Mouse (Mus musculus): ENCODE measurements around the gene Olfr1361.

- TF ChIP-seq CTCF (IDR thresholded peaks at IDR 0.05; ENCODE audit: low read depth) (no peak), EP300 (IDR thresholded peaks at IDR 0.05; ENCODE audit: low read depth) (no peak)
Measured at GRCm38 (mm10) chr13:21677305-21677704, 14.1 kb upstream of the Olfr1361 start, which contains the start of gene Olfr1360.

Measured in liver, embryonic 14.5 days (tissue).